Mouse (Mus musculus) hindbrain, embryonic 12.5 days (tissue): ENCODE results near the gene Ugt1a2. TPM values are rescaled to one million over a fixed set of nuclear protein-coding genes. Genes with fewer than 3 reads are reported as not detected.

Experiments
- ATAC-seq: fragments of 200-750 bp; cut with Nextera tagmentation; 2 replicates; pipeline ENCODE4 v1.8.0; 2017; ENCODE audit warnings: moderate TSS enrichment; ENCODE audit not compliant: low FRiP score
- H3K27ac ChIP-seq: fragments of 300-500 bp; sonication (generic); 2 replicates; pipeline ENCODE4 v1.5.1; 2016; ENCODE audit warnings: mild to moderate bottlenecking
- H3K27me3 ChIP-seq: fragments of 300-500 bp; sonication (generic); 2 replicates; pipeline ENCODE4 v1.6.1; 2016; ENCODE audit warnings: mild to moderate bottlenecking
- H3K36me3 ChIP-seq: fragments of 300-500 bp; sonication (generic); 2 replicates; pipeline ENCODE4 v1.6.1; 2016; ENCODE audit warnings: mild to moderate bottlenecking
- H3K4me1 ChIP-seq: fragments of 300-500 bp; sonication (generic); 2 replicates; pipeline ENCODE4 v1.6.1; 2016
- H3K4me2 ChIP-seq: fragments of 300-500 bp; sonication (generic); replicated peaks from 2 replicates; pipeline ENCODE4 v1.6.1; 2016; ENCODE audit warnings: mild to moderate bottlenecking
- H3K4me3 ChIP-seq: fragments of 300-500 bp; sonication (generic); 2 replicates; pipeline ENCODE4 v1.5.1; 2016; ENCODE audit warnings: mild to moderate bottlenecking
- H3K9ac ChIP-seq: fragments of 300-500 bp; sonication (generic); 2 replicates; pipeline ENCODE4 v1.6.1; 2016; ENCODE audit warnings: mild to moderate bottlenecking, moderate library complexity
- H3K9me3 ChIP-seq: fragments of 300-500 bp; sonication (generic); replicated peaks from 2 replicates; pipeline ENCODE4 v1.6.1; 2016; ENCODE audit warnings: mild to moderate bottlenecking
- whole genome bisulfite sequencing: fragments of 180-500 bp; shearing (Covaris S2); methylation state at CpG from one replicate; pipeline ENCODE4 v1.1.7; 2016; 5-methylcytosine and 5-hydroxymethylcytosine counted together
- polyA plus RNA-seq: library from polyadenylated mRNA; unstranded; fragments of >200 nt; fragmentation: Nextera tagmentation; extraction: Ambion mirVana; gene quantifications from 2 replicates; pipeline ENCODE4 v1.2.1, GENCODE M21; 2016

The Ugt1a2 gene
- polyA plus RNA-seq, 1 experiment from 2014 or later: 0.10 TPM

GRCm38 (mm10) chr1:88211812-88212211 is 11.4 kb downstream of the Ugt1a2 start, which contains the start of gene Ugt1a1:
Gene Ugt1a1, plus strand, starts transcription at chr1:88211959.
- H3K27ac ChIP-seq: no peak within 1 kb of the TSS

GRCm38 (mm10) chr1:88212341-88213045 is 12.1 kb downstream of the Ugt1a2 start:
- Histone ChIP-seq H3K27me3 (no peaks in the 10 kb centered on the region), H3K4me2 (no peak overlapping the region), H3K9ac (no peak overlapping the region), H3K36me3 (no peaks in the 10 kb centered on the region), H3K27ac (no peak overlapping the region), H3K9me3 (peaks cover 59% of the 10 kb centered on the region), H3K4me3 (no peak overlapping the region), H3K4me1 (no peaks in the 10 kb centered on the region)
- ATAC-seq: peak; percentile 24; the same call in 1 of the 2 replicates
- WGBS: 62% methylated on average over 8 of the region's 8 CpGs

More at GRCm38 (mm10) chr1:88211812-88212211, 11.4 kb downstream of the Ugt1a2 start, which contains the start of gene Ugt1a1:
- no peak within 1 kb of the TSS for H3K4me3 ChIP-seq
- ATAC-seq: peak; percentile 14; the same call in 1 of the 2 replicates
- no peaks in the 10 kb centered on the region for H3K4me1 ChIP-seq
- no peak within 1 kb of the TSS for H3K4me2 ChIP-seq
- no peaks in the 10 kb centered on the region for H3K27me3 ChIP-seq
- no peaks in the 10 kb centered on the region for H3K36me3 ChIP-seq
- H3K9me3 ChIP-seq: peaks cover 52% of the 10 kb centered on the region
- 70% methylated on average over 8 of the region's 8 CpGs for WGBS
- H3K9ac ChIP-seq: no peak within 1 kb of the TSS

- no peak overlapping the region for H3K4me2 ChIP-seq
- H3K36me3 ChIP-seq: no peaks in the 10 kb centered on the region
- no peaks in the 10 kb centered on the region for H3K4me1 ChIP-seq
- WGBS: 78% methylated on average over 1 of the region's 1 CpGs
- H3K4me3 ChIP-seq: no peak overlapping the region
- ATAC-seq: 0 out of 2 replicates have a peak, but pooled peaks have one; percentile 3
- peaks cover 61% of the 10 kb centered on the region for H3K9me3 ChIP-seq
- H3K27me3 ChIP-seq: no peaks in the 10 kb centered on the region
- no peak overlapping the region for H3K9ac ChIP-seq
- H3K27ac ChIP-seq: no peak overlapping the region
Observed at GRCm38 (mm10) chr1:88213061-88213460, 12.7 kb downstream of the Ugt1a2 start.

GRCm38 (mm10) chr1:88213766-88214461 is 13.5 kb downstream of the Ugt1a2 start:
- peaks cover 61% of the 10 kb centered on the region for H3K9me3 ChIP-seq
- H3K9ac ChIP-seq: no peak overlapping the region
- no peak for ATAC-seq
- no peak overlapping the region for H3K27ac ChIP-seq
- no peak overlapping the region for H3K4me3 ChIP-seq
- H3K27me3 ChIP-seq: no peaks in the 10 kb centered on the region
- H3K4me1 ChIP-seq: no peaks in the 10 kb centered on the region
- H3K4me2 ChIP-seq: no peak overlapping the region
- WGBS: 86% methylated on average over 2 of the region's 2 CpGs
- no peaks in the 10 kb centered on the region for H3K36me3 ChIP-seq

GRCm38 (mm10) chr1:88214462-88214952 is 14.1 kb downstream of the Ugt1a2 start:
- no peak overlapping the region for H3K4me2 ChIP-seq
- WGBS: 81% methylated on average over 2 of the region's 2 CpGs
- ATAC-seq: no peak
- H3K27ac ChIP-seq: no peak overlapping the region
- H3K9ac ChIP-seq: no peak overlapping the region
- H3K27me3 ChIP-seq: no peaks in the 10 kb centered on the region
- no peaks in the 10 kb centered on the region for H3K4me1 ChIP-seq
- H3K9me3 ChIP-seq: peaks cover 61% of the 10 kb centered on the region
- H3K4me3 ChIP-seq: no peak overlapping the region
- no peaks in the 10 kb centered on the region for H3K36me3 ChIP-seq

- no peak for ATAC-seq
- WGBS: 72% methylated on average over 10 of the region's 10 CpGs
- no peaks in the 10 kb centered on the region for H3K27me3 ChIP-seq
- no peak overlapping the region for H3K27ac ChIP-seq
- no peak overlapping the region for H3K4me2 ChIP-seq
- H3K9me3 ChIP-seq: peaks cover 61% of the 10 kb centered on the region
- no peak overlapping the region for H3K9ac ChIP-seq
- no peak overlapping the region for H3K4me3 ChIP-seq
- no peaks in the 10 kb centered on the region for H3K4me1 ChIP-seq
- no peaks in the 10 kb centered on the region for H3K36me3 ChIP-seq
Observed at GRCm38 (mm10) chr1:88215466-88216380, 15.3 kb downstream of the Ugt1a2 start.

GRCm38 (mm10) chr1:88216551-88216950 is 16.1 kb downstream of the Ugt1a2 start:
- H3K27ac ChIP-seq: no peak overlapping the region
- H3K4me2 ChIP-seq: no peak overlapping the region
- no peaks in the 10 kb centered on the region for H3K36me3 ChIP-seq
- no peak for ATAC-seq
- H3K4me3 ChIP-seq: no peak overlapping the region
- WGBS: 62% methylated on average over 2 of the region's 2 CpGs
- no peak overlapping the region for H3K9ac ChIP-seq
- H3K4me1 ChIP-seq: no peaks in the 10 kb centered on the region
- no peaks in the 10 kb centered on the region for H3K27me3 ChIP-seq
- peaks cover 58% of the 10 kb centered on the region for H3K9me3 ChIP-seq

GRCm38 (mm10) chr1:88217144-88217543 is 16.7 kb downstream of the Ugt1a2 start:
- Histone ChIP-seq H3K9ac (no peak overlapping the region), H3K36me3 (no peaks in the 10 kb centered on the region), H3K27ac (no peak overlapping the region), H3K4me2 (no peak overlapping the region), H3K4me3 (no peak overlapping the region), H3K4me1 (no peaks in the 10 kb centered on the region), H3K9me3 (peaks cover 54% of the 10 kb centered on the region), H3K27me3 (no peaks in the 10 kb centered on the region)
- no peak for ATAC-seq
- WGBS: 65% methylated on average over 2 of the region's 2 CpGs

- Histone ChIP-seq H3K4me1 (no peaks in the 10 kb centered on the region), H3K4me2 (no peak overlapping the region), H3K27ac (no peak overlapping the region), H3K9me3 (peaks cover 52% of the 10 kb centered on the region), H3K27me3 (no peaks in the 10 kb centered on the region), H3K9ac (no peak overlapping the region), H3K4me3 (no peak overlapping the region), H3K36me3 (no peaks in the 10 kb centered on the region)
- 41% methylated on average over 3 of the region's 3 CpGs for WGBS
- no peak for ATAC-seq
Observed at GRCm38 (mm10) chr1:88217576-88217975, 17.2 kb downstream of the Ugt1a2 start.

- ATAC-seq: no peak
- 77% methylated on average over 9 of the region's 9 CpGs for WGBS
- Histone ChIP-seq H3K4me3 (no peak overlapping the region), H3K4me2 (no peak overlapping the region), H3K9ac (no peak overlapping the region), H3K9me3 (peaks cover 47% of the 10 kb centered on the region), H3K36me3 (no peaks in the 10 kb centered on the region), H3K27ac (no peak overlapping the region), H3K27me3 (no peaks in the 10 kb centered on the region), H3K4me1 (no peaks in the 10 kb centered on the region)
Observed at GRCm38 (mm10) chr1:88218051-88218450, 17.6 kb downstream of the Ugt1a2 start.

- ATAC-seq: no peak
- H3K27ac ChIP-seq: no peak overlapping the region
- H3K4me3 ChIP-seq: no peak overlapping the region
- 47% methylated on average over 4 of the region's 4 CpGs for WGBS
- H3K9me3 ChIP-seq: peaks cover 41% of the 10 kb centered on the region
- no peaks in the 10 kb centered on the region for H3K27me3 ChIP-seq
- H3K36me3 ChIP-seq: no peaks in the 10 kb centered on the region
- H3K4me1 ChIP-seq: no peaks in the 10 kb centered on the region
- H3K9ac ChIP-seq: no peak overlapping the region
- H3K4me2 ChIP-seq: no peak overlapping the region
Observed at GRCm38 (mm10) chr1:88218591-88218990, 18.2 kb downstream of the Ugt1a2 start.

GRCm38 (mm10) chr1:88219054-88219453 is 18.7 kb downstream of the Ugt1a2 start:
- no peak overlapping the region for H3K4me3 ChIP-seq
- no peaks in the 10 kb centered on the region for H3K36me3 ChIP-seq
- H3K27ac ChIP-seq: no peak overlapping the region
- H3K9me3 ChIP-seq: peaks cover 37% of the 10 kb centered on the region
- H3K27me3 ChIP-seq: no peaks in the 10 kb centered on the region
- H3K9ac ChIP-seq: no peak overlapping the region
- no peak overlapping the region for H3K4me2 ChIP-seq
- H3K4me1 ChIP-seq: no peaks in the 10 kb centered on the region
- 18% methylated on average over 1 of the region's 1 CpGs for WGBS
- no peak for ATAC-seq
